Mouse (Mus musculus) right cerebral cortex, adult 2 months (tissue): ENCODE measurements around the gene Unc13d.

ENCODE experiments used
- DNase-seq, 2 experiments: peaks; one replicate each; pipeline ENCODE4 v3.0.0; 2021 to 2022; ENCODE audit warnings: low spot score in 2 of 2

Unc13d gene

DNA sequence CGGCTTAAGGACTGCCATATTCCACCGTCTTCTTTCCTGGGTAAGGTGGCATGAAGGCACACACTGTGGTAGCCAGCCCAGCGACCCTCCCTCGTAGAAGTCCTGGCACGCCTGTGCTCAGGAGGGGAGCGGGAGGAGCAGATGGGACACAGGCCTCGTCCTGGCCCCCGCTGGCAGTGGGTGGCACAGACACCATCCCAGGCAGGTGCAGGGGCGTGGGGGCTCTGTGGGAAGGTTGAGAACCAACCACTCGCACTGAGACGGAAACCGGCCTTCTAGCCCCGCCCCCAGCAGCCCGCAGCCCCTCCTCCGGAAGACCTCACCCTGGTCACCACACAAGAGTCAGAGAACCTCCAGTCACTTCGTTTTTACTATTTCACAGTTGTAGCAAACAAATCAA is 460 bp upstream of the Unc13d start:
- no peak for DNase-seq

DNA sequence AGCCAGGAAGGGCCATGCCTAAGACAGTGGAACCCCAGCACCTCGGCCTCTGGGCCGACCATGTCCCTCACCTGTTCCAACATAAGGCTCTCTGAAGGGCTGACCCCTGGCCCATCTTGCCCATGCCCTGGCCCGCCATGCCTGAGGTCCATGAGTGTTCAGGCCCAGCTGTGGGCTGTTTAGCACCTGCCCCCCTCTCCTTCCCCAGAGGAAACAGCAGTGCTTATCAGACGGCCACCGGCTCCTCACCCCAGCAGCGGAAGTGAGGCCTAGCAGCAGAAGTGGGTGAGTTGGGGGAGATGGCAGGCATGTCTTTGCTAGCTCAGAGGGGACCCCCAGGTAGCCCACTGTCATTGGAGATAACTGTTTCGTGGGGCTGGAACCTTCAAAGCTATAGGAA is 925 bp downstream of the Unc13d start:
- DNase-seq = no peak

- no peak for DNase-seq
Observed at GRCm38 (mm10) chr11:116076266-116076540, 1.6 kb downstream of the Unc13d start.

- DNase-seq = no peak
Observed at GRCm38 (mm10) chr11:116075539-116076265, 2.1 kb downstream of the Unc13d start.

GRCm38 (mm10) chr11:116074436-116074991 is 3.2 kb downstream of the Unc13d start:
- DNase-seq = no peak

GRCm38 (mm10) chr11:116072608-116073007 is 5.2 kb downstream of the Unc13d start:
- DNase-seq = no peak

GRCm38 (mm10) chr11:116071510-116071909 is 6.3 kb downstream of the Unc13d start:
- no peak for DNase-seq

DNA sequence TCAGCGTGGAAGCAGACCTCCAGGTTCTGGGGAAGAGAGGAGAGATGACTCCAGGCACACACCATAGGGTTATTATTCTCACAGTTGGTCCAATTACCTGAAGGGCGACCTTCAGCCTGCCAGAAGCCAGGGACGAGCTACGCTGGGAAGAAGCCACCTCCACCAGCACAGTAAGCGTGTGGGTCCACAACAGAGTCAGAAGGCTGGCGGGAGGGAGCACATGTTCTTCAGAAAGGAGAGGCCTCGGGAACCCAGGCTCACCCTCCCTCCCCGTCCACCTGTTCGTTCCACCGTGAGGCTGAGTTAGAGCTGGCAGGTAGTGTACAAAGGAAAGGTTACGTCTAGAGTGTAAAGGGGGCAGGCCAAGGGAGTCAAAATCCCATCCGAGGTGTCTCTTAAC is 12.4 kb downstream of the Unc13d start:
- DNase-seq = no peak

- no peak for DNase-seq
Observed at GRCm38 (mm10) chr11:116064187-116064867, 13.4 kb downstream of the Unc13d start.

GRCm38 (mm10) chr11:116063562-116063961 is 14.2 kb downstream of the Unc13d start:
- DNase-seq = no peak

DNA sequence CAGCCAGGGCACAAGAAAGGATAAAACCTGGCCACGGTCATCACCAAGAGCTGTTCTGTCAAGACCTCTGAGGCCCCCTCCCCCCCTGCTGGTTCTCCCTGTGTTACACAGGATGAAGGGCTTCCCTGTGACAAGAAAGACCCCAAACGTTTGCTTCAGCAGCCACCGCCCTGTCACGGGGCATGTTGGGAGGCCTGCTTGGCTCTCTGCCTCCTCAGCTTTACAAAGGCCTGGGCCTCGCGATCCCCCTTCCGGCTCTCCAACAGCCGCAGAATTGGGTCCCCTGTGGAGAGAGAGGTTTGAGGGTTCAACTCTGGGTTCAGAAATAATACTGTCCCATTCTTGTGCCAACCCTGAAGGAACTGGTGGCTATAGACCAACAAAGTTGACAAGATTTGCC is 15.2 kb downstream of the Unc13d start:
- DNase-seq = no peak

DNA sequence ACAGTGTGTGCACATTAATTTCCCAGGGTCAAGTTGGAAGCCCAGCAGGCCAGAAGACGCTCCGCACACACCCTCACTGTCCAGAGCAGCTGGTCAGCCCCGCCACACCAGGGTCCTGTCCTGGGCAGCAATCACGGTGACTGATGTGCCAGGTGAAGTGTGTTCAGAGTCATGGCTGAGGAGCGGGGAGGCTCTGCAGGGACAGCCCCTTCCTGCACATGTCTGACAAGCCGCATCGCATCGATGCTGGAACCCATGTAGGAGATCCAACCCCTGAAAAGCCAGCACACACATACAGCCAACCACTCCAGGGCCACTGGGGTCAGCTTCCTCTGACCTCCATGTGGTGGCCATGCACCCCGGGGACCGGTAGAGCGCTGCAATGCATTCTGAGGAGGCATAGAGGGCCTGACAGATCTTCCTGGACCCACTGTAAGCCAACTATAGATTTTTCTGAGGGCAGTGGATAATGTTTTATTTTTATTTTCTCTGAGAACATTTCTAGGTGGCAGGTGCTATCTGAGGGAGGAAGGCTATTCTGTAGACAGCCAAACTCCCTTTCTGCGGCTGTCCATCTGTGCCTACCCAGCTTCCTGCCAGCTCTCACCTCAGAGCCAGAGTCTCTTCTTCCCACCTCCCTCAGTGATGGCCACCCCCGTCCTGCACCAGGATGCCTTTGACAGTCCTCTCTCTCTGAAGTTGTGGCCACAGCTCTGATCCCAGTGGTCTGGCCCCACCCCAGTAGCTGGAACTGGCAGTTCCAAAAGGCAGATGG is 15.9 kb downstream of the Unc13d start:
- DNase-seq = peak; percentile 58 to 65

GRCm38 (mm10) chr11:116060596-116060995 is 17.2 kb downstream of the Unc13d start:
- DNase-seq = no peak

- DNase-seq = no peak
Observed at GRCm38 (mm10) chr11:116059691-116060025, 18.1 kb downstream of the Unc13d start.

DNA sequence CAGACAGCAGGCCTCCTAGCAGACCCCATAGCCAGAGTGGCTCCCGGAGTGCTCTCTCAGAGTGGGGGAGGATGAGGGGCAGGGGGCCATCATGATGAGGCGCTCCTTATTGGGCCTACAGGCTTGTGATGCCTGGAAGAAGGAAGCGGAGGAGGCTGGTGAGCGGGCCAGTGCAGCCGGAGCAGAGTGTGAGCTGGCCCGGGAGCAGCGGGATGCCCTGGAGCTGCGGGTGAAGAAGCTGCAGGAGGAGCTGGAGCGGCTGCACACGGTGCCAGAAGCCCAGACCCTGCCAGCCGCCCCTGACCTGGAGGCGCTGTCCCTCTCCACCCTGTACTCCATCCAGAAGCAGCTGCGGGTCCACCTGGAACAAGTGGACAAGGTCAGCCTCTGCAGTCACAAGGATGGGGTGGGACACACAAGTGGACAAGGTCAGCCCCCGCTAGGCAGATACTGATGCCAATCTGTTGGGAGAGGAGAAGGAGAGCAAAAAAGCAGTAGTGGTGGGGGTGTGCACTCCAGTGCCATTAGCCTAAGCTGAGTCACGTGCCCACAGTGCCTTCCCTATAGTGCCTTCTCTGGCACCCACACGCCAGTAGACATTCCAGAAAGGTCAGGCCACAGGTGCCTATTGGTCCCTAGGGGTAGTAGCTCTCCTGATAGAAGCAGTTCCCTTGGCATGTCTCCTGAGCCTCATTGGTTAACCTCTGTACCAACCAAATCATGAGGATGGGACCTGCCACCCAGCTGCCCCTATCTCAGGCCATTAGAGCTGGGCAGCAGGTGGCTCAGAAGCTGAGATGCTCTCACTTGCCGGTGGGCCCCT is 18.7 kb downstream of the Unc13d start:
- DNase-seq = no peak

DNA sequence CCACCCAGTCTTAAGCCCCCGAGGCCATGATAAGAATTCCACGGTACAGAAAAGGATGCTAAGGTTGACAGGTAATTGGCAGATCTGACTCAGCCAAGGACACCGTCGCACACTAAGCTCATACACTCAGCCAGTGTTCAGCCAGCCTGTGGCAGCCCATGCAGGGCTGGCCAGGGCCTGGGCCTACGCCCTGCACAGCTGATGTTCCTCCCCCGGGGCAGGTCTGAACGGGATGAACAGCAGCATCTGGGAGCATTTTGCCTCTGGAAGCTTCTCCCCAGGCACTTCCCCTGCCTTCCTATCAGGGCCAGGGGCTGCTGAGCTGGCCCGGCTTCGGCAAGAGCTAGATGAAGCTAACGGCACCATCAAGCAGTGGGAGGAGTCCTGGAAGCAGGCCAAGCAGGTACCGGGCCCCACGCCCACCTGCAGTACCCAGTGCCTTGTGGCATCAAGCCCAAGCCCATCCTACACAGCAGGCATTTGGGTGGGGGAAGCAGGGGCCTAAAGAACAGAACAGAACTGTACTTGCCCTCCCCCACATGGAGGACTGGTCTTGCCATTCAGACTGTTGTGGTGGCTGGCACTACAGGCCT is 19.6 kb downstream of the Unc13d start:
- DNase-seq = peak; percentile 70 to 75

DNA sequence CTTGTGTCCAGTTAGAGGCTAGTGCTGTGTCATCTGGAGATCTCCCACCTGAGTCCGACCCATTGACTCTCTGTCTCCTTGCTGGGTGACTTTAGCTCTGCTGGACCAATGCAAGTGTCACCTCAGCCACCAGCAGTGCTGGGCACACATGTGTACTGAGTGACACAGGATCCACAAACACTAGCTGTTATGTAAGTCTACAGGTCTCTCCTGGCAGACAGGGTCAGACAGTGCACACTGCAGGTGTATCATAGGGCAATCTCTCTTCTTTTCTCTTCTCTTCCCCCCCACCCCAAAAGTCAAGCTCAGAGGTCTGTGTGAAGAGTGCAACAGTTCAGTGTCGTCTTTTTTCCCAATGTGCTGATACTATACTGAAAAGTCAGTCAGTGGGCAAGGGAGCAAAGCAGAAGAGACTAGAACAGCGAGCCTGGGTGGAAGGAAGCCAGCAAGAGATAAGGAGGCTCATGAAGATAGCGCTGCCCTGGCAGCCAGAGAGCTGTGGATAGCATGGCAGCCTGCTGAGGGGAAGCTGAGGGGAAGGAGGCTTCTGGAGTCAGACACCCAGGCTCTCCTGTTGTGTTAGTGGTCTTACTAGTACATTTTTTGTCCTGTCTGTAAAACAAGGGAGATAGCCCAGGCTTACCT is 20.4 kb downstream of the Unc13d start:
- DNase-seq = no peak

- DNase-seq = no peak
Observed at GRCm38 (mm10) chr11:116055873-116056272, 21.9 kb downstream of the Unc13d start.

DNA sequence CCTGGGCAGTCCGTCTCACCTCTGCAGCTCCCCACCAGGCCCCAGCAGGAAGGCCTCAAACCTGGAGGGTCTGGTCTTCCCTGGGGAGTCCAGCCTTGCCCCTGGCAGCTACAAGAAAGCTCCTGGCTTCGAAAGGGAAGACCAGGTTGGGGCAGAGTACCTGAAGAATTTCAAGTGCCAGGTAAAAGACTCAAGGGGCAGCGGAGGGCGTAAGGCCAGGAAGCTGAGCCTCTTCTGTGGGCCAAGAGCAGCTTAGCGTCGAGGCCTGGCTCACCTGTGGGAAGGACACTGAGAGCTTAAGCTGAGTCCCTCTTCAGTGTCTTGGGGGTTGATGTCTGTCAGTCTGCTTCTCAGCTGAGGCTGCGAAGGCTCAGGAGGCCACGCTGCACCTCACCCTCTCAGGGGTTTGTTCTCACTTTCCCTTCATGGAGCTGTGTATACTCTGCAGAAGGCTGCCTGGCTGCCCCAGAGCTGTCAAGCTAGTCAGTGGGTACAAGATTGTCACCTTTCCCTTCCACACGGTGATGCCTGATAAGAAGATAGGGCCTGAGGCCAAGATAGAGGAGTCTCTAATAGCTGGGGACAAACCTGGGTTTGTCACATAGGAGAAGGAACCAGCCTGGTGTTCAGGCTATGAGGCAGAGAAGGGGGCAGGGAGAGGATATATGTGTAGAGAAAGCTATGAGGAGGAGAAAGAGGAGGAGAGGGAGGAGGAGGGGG is 24.1 kb downstream of the Unc13d start:
- no peak for DNase-seq

DNA sequence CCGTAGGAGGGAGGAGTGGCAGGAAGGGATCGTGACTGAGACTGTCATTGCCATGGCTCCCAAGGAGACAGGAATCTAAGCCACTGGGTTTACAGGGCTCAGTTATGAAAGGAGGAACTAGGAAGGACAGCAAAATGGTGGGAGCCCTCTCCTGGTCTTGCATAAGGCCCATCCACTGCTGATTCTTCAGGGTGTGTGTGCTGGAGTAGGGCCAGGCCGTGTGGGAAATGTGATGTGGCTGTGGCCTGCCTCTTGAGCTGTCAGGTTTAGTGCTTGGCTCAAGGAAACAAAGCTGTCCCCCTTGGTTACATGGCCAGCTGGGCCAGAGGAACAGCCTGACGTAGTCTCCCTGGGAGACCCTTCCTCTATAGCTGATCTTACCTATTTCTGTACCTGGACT is 27.6 kb downstream of the Unc13d start:
- DNase-seq = no peak
